Mouse (Mus musculus): ENCODE data around the gene Chst10. TPM values are rescaled to one million over a fixed set of nuclear protein-coding genes. Genes with fewer than 3 reads are reported as not detected.

Gene Chst10
- total RNA-seq, 4 experiments from 2014 or later: 0.16 to 0.72 (median 0.33) TPM

DNA sequence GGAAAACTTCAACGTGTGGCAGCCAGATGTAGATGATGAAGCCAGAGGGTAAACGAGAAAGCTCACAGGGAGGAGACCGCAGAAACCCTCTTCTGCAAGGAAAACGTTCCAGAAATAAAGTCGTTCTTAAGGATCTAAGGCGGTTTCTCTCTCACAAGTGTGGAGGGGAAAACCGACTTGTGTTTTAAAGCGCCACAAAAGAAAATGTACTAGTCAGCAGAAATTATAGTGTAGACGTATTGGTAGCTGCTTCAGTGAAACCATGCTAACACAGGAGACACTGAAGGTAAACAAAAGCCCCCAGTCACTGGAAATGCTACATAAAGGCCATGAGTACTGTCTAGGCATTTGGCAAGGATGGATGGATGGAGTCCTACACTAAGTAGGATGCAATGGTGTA, 80.7 kb downstream of the Chst10 start:
- DNase-seq (ENCODE audit: low spot score): no peak

DNA sequence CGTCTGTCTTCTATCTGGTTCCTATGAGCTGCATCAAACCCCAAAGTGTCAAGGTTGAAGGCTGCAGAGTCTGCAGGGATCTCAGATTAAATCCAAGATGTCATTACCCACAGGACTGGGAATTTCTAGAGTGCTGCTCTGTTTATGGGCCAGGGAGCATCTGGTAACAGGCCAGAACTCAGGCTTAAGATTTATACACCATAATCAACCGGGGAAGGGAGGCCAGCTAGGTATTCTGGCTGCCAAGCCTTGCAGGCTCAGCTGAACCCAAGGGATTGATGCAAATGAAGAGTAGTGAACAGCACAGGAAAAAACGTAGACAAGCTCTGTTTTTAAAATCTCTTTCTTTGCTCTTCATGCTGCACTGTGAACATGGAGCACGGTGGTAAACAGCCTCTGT, 81.7 kb downstream of the Chst10 start:
- no peak for DNase-seq (ENCODE audit: low spot score)

Other genes starting within 250 kb of the Chst10 start
- gene Aff3, start 233.2 kb downstream of the Chst10 start, total RNA-seq (2022): 1 to 10 TPM; 1.4 to 2.4 (median 1.7) TPM
- gene Lonrf2, start 61.5 kb downstream of the Chst10 start, total RNA-seq (2022): 1 to 10 TPM; 4.2 to 5.1 (median 4.7) TPM
- not detected for gene Nms, start 41.0 kb upstream of the Chst10 start, total RNA-seq (2022)
- gene Pdcl3, start 87.4 kb upstream of the Chst10 start, total RNA-seq (2022): 10 to 100 TPM; 68.3 to 84.4 (median 74.0) TPM